Mouse (Mus musculus) ES-Bruce4 (cell line): ENCODE measurements at regions not wholly inside any gene's neighbourhood (a gene's known extent, or its start where the extent isn't known, plus 50 kb on each side); places are given as distances from the start of the nearest gene placed in this dataset.

ENCODE experiments used
- CTCF ChIP-seq: IDR thresholded peaks from one replicate; pipeline ENCODE4 v1.8.1; 2011; ENCODE audit warnings: low read depth, low read length
- EP300 ChIP-seq: IDR thresholded peaks from 2 replicates; pipeline ENCODE4 v1.6.1; 2011; ENCODE audit warnings: low read depth, low read length; ENCODE audit not compliant: insufficient read depth
- POLR2A ChIP-seq: IDR thresholded peaks from one replicate; pipeline ENCODE4 v1.8.1; 2011; ENCODE audit warnings: low read length; ENCODE audit not compliant: insufficient read depth

- no peak for TF ChIP-seq POLR2A
- no peak for TF ChIP-seq CTCF
- TF ChIP-seq EP300: no peak
These were observed 101.9 kb upstream of the Immp2l start for GRCm38 (mm10) chr12:40921988-40922387.
